Mouse (Mus musculus): ENCODE measurements around the gene Tcp11l2. TPM values are rescaled to one million over a fixed set of nuclear protein-coding genes. Genes with fewer than 3 reads are reported as not detected.

Tcp11l2 gene
- total RNA-seq, 2 experiments from 2014 or later = 22.4 to 25.2 TPM

GRCm38 (mm10) chr10:84554291-84555009 is 22.0 kb upstream of the Tcp11l2 start:
- DNase-seq (ENCODE audit: low spot score in 2 of 2) = no peak

- no peak for DNase-seq (ENCODE audit: low spot score in 2 of 2)
Measured at GRCm38 (mm10) chr10:84556120-84556519, 20.3 kb upstream of the Tcp11l2 start.

- no peak for DNase-seq (ENCODE audit: low spot score in 2 of 2)
Measured at GRCm38 (mm10) chr10:84558511-84558910, 17.9 kb upstream of the Tcp11l2 start.

DNA sequence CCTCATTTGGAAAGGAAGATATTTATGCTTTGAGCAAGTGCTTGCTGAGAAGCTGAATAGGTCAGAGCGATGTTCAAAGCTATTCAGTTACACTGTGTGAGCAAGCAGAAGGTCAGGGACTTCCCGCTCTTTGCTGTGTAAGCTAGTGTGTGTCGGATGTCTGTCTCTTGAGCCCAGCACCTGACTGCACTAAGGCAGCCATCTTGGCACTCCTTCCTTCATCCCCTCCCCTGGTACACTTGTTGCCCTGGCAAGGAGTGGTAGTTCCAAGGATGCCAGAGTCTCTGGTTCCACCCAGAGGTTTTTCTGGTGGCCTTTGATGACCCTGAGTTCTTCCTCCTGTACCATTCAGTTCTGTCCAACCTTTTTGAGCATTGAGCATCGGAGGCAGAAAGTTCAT is 16.4 kb upstream of the Tcp11l2 start:
- no peak for DNase-seq (ENCODE audit: low spot score in 2 of 2)

DNA sequence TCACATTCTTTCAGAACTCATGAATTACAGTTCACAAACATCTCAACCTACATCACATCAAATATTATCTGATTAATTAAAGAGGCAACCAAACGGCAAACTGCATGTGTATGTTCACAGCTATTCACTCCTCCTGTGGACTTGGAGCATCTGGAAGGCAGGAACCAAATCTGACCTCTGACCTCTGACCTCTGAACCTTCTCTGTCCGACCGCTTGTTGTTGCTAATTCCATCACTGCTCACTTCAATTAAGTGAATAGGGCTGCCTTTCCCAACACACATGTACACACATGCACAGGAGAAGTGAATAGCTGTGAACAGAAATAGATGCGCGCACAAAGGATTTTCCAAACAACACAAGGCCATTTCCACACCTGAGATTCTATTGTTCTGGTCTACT is 14.3 kb upstream of the Tcp11l2 start:
- no peak for DNase-seq (ENCODE audit: low spot score in 2 of 2)

- no peak for DNase-seq (ENCODE audit: low spot score in 2 of 2)
Measured at GRCm38 (mm10) chr10:84562567-84563554, 13.6 kb upstream of the Tcp11l2 start.

DNA sequence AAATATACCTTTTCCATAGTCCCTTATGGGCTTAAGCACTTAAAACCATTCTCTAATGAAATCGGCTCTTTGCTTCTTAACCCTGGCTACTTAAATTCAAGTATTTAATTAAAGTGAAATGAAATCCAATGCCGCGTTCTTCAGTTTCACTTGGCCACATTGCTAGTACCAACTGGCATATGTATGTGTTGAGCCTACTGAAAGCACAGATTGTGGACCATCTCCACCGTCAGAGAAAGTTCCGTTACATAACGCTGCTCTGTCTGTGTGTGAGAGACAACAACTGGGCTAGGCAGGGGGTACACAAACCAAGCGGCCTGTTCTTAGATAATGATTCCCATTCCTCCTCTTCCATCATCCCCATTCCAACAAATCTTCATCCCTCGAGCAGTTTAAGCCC is 12.0 kb upstream of the Tcp11l2 start:
- DNase-seq (ENCODE audit: low spot score in 2 of 2) = no peak

GRCm38 (mm10) chr10:84571052-84571639 is 5.3 kb upstream of the Tcp11l2 start:
- no peak for DNase-seq (ENCODE audit: low spot score in 2 of 2)

DNA sequence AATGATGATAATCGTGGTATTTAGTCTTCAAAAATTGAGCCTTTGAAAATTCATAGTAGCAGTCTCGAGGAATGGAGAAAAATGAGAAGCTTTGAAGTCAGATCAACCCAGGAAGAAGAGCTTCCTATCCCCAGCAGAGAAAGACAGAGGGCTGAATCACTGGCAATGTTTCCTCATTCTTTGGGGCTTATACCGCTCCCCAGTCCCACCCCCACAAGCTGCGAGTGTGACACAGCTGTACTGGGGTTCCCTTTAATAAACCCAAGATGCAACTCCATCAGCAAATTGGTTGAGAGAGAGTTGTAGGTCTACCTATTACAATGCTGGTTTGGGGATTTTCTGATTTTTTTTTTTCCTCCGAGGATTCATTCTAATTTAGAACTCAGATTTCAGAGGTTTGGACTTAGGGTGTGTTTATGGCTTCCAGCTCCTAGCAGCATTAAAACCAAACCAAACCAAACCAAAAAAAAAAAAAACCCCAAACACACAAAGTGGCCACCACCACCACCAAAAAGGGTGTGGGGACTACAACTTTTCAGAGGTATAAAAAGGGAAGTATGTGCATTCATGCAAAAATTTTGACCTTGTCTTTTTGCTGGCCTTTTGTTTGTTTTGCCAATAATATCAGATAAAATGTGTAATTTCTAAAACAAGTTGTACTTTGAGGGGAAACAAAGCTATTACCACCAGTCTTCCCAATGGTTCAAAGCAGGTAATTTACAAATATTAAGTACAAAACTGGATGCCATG is 2.6 kb upstream of the Tcp11l2 start:
- no peak for DNase-seq (ENCODE audit: low spot score in 2 of 2)

- DNase-seq (ENCODE audit: low spot score in 2 of 2) = no peak
Measured at GRCm38 (mm10) chr10:84576029-84576394, 414 bp upstream of the Tcp11l2 start.

DNA sequence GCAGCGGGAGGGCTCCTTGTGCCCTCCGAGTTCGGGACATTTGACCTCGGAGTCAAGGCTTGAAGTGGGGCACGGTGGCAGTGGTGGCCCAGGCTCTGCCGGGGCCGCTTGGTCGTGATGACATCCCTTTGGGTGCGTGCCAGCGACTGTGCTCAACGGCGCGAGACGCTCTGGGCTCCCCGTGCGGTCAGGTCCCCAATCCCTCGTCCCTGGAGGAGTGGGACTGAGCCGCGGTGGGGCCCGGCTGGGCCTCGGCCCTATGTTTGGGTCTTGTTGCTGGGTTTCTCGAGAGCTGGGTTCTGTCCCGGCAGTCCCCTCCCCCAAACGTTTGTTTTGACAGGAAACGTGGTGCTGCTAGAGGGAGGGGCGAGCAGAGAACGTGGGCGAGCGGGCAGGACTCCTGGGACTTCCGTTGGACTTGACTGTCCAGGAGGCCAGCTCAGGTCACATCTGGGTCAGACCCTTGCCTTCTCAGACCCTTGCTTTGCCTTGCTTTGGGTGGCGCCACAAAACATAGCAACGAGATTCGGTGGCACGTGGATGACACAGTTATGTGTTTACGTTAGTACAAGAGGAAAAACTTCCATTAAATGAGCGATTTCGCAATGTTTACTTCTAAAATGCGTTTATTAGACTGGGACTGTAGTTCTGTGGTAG is 773 bp downstream of the Tcp11l2 start:
- DNase-seq (ENCODE audit: low spot score in 2 of 2) = peak; percentile 55 to 69

DNA sequence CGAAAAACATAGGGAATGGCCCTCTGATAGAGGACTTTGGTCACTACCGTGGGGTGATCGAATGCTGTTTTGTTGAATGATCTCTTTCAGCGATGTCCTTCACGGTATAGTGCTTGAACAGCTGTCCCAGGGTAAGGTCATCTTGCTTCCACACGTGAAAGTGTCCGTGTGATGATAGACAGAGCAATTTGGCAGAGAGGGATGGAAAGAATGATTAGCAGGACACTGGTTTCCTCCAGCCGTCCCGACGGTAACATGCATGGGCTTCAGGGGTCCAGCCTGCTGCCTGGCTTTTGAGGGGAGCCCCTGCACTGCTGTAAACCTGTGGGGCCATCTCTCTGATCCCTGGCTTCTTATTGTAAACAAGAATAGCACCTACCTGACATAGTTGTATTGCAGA is 2.3 kb downstream of the Tcp11l2 start:
- no peak for DNase-seq (ENCODE audit: low spot score in 2 of 2)

DNA sequence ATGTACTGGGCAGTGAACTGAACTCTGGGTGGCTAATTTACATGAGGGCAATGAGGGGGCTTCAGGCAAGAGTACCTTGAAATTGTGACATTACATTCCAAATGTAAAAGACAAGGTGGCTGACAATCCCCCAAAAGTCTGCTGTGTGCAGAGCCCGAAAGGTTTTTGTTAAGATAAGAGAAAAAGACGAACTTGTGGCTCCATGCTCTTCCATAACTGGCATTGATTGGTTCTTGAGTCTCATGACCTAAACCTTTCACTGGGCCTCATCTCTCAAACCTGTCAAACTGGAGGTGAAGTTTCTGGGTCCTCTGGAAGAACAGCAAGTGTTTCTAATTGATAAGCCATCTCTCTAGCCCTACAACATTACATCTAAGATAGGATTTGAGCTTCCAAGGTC is 3.1 kb downstream of the Tcp11l2 start:
- DNase-seq (ENCODE audit: low spot score in 2 of 2) = no peak

- no peak for DNase-seq (ENCODE audit: low spot score in 2 of 2)
Measured at GRCm38 (mm10) chr10:84581191-84581590, 4.8 kb downstream of the Tcp11l2 start.

GRCm38 (mm10) chr10:84582236-84582635 is 5.8 kb downstream of the Tcp11l2 start:
- peak in 1 of 2 experiments; percentile 6 for DNase-seq (ENCODE audit: low spot score in 2 of 2)

DNA sequence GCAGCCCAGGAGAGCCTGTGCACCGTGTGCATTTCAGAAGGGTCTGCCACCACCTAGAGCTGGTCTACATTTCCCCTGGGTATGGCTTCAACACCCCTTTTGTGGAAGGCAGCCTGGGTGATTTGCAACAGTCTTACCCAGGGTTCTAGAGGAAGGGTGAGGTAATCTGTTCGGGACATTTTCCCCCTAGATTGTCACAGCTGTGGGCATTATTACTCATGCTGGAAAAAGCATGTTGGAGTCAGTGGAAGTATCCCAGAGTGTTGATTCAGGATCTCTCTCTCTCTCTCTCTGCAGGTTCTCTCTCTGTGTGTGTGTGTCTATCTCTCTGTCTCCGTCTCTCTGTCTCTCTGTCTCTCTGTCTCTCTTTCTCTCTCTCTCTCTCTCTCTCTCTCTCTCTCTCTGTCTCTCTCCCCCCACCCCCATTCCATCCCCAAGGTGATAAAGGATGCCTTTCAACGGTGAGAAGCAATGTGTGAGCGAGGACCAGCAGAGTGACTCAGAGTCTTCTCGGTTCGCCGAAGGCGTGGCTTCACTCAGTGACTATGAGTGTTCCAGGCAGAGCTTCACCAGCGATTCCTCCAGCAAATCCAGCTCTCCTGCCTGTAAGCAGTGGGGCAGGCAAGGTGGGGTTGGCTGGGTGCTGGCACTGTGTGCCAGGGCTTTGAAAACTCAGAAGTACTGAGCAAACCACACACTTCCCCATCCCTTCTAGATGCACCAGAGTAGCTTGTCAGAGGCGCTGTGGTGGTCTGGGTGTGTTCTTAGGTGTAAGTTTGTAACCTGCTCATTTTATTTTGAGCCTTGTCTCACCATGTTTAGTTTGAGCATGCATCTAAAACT is 8.2 kb downstream of the Tcp11l2 start:
- DNase-seq (ENCODE audit: low spot score in 2 of 2) = no peak

GRCm38 (mm10) chr10:84585294-84585650 is 8.8 kb downstream of the Tcp11l2 start:
- DNase-seq (ENCODE audit: low spot score in 2 of 2) = no peak

GRCm38 (mm10) chr10:84590956-84591355 is 14.5 kb downstream of the Tcp11l2 start:
- DNase-seq (ENCODE audit: low spot score in 2 of 2) = no peak

DNA sequence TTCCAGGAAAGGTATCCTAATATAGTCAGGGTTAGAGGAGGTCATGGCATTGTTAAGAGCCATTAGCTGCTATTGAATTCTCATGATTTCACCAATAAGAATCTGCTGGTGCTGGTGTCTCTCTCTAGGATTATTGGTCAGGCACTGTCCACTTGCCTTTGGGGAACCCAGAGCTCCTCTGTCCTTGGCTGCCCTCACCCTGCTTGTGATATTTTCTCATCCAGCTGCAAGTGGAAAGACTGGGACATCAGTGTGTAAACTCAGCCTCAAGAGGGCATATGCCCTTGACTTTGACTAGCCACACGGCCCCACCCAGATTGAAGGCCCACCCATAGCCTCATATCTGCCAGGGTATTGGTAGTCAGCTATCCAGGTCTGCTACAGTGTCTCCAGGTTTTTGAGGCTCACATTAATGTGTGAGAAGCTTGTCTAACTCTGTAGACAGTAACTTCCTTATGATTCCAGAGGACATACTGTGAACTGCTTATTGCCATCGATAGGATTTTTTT is 15.3 kb downstream of the Tcp11l2 start:
- no peak for DNase-seq (ENCODE audit: low spot score in 2 of 2)

- no peak for DNase-seq (ENCODE audit: low spot score in 2 of 2)
Measured at GRCm38 (mm10) chr10:84592745-84593144, 16.3 kb downstream of the Tcp11l2 start.

Data from left cerebral cortex, adult 18-20 months (tissue).